Mouse (Mus musculus) adipocyte (in vitro differentiated cells): ENCODE results near the gene Pde4d.

Experiments used
- DNase-seq: peaks from one replicate; pipeline ENCODE4 v3.0.0-alpha.2; 2016; ENCODE audit warnings: low spot score

Pde4d gene

GRCm38 (mm10) chr13:109053242-109054018 lies 603.7 kb downstream of the Pde4d start:
- DNase-seq: peak; percentile 81

- no peak for DNase-seq
Measured at GRCm38 (mm10) chr13:109058045-109058444, 608.3 kb downstream of the Pde4d start.

- DNase-seq: peak; percentile 89
Measured at GRCm38 (mm10) chr13:109066581-109067159, 616.9 kb downstream of the Pde4d start.

GRCm38 (mm10) chr13:109068258-109069219 lies 618.8 kb downstream of the Pde4d start:
- no peak for DNase-seq

GRCm38 (mm10) chr13:109073371-109073770 lies 623.6 kb downstream of the Pde4d start:
- no peak for DNase-seq

- DNase-seq: no peak
Measured at GRCm38 (mm10) chr13:109074078-109074477, 624.3 kb downstream of the Pde4d start.

- DNase-seq: no peak
Measured at GRCm38 (mm10) chr13:109092654-109093053, 642.9 kb downstream of the Pde4d start.

GRCm38 (mm10) chr13:109096654-109097053 lies 646.9 kb downstream of the Pde4d start:
- DNase-seq: no peak

GRCm38 (mm10) chr13:109116004-109116341 lies 666.2 kb downstream of the Pde4d start:
- peak; percentile 47 for DNase-seq

GRCm38 (mm10) chr13:109116342-109117201 lies 666.8 kb downstream of the Pde4d start:
- DNase-seq: no peak

GRCm38 (mm10) chr13:109117210-109117791 lies 667.6 kb downstream of the Pde4d start:
- DNase-seq: no peak

- DNase-seq: no peak
Measured at GRCm38 (mm10) chr13:109118296-109118800, 668.6 kb downstream of the Pde4d start.

GRCm38 (mm10) chr13:109121867-109122266 lies 672.1 kb downstream of the Pde4d start:
- no peak for DNase-seq

GRCm38 (mm10) chr13:109136405-109136804 lies 686.7 kb downstream of the Pde4d start:
- no peak for DNase-seq

- DNase-seq: peak; percentile 44
Measured at GRCm38 (mm10) chr13:109158703-109159102, 709.0 kb downstream of the Pde4d start.

- no peak for DNase-seq
Measured at GRCm38 (mm10) chr13:109168556-109169334, 719.0 kb downstream of the Pde4d start.

- DNase-seq: no peak
Measured at GRCm38 (mm10) chr13:109169335-109169606, 719.5 kb downstream of the Pde4d start.

GRCm38 (mm10) chr13:109171688-109172087 lies 721.9 kb downstream of the Pde4d start:
- DNase-seq: no peak

GRCm38 (mm10) chr13:109175281-109175680 lies 725.5 kb downstream of the Pde4d start:
- no peak for DNase-seq

GRCm38 (mm10) chr13:109175852-109176621 lies 726.3 kb downstream of the Pde4d start:
- DNase-seq: no peak
